Mouse (Mus musculus) monocyte, adult 5-6 weeks (primary cell): ENCODE data around the gene Ric8b. TPM values are rescaled to one million over a fixed set of nuclear protein-coding genes. Genes with fewer than 3 reads are reported as not detected.
A peak's percentile ranks its signal among the peaks of the same experiment; 100 is the strongest.

Experiments used
- ATAC-seq: fragments of 153-309, 156-312 bp; replicated peaks from 2 replicates; pipeline ENCODE4 v1.8.0; 2017; ENCODE audit warnings: mild to moderate bottlenecking; ENCODE audit not compliant: low TSS enrichment, insufficient number of reproducible peaks, severe bottlenecking, poor library complexity, low FRiP score
- total RNA-seq: library from RNA; stranded (forward); fragments of 200-1000, 200-491, 200-594 nt; gene quantifications from 3 replicates; pipeline ENCODE4 v1.2.3, GENCODE M21; 2017

The Ric8b gene
- total RNA-seq, 1 experiment from 2014 or later = 25.4 TPM

DNA sequence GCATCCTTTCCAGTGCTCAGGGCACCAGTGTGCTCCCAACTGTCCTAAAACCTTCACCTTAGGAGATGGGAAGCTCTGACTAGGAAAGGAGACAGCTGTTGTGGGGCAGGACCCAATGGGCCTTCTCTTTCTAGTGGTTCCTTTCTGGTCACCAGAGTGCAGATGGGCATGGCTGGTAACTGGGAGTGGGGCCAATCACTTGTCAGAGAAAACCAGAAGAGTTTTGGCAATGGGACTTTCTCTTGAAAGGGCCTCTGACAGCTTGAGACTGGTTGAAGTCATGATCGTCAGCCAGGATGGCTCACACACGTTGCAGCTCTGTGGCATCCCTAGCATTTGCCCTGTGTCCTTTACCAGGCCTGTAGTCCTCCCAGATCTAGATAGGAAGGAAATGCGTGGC, 9.4 kb upstream of the Ric8b start:
- no peak for ATAC-seq

DNA sequence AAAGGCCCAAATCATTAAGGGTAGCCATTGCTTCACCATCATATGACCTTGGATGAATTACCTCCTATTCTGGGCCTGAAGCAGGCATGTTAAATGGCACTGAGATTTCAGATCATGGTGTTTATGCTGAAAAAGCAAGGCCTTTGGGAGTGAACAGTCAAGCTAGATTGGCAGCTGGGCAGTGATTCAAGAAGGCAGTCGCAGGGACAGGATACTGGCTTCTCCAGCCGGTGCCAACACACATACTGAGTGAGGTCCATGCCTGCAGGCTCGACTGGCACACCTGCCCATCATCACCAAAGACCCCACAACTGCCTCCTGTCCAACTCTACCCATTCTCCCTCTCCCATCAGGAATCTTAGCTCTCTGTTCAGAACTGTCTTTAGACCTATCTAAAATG, 8.9 kb upstream of the Ric8b start:
- ATAC-seq = no peak

DNA sequence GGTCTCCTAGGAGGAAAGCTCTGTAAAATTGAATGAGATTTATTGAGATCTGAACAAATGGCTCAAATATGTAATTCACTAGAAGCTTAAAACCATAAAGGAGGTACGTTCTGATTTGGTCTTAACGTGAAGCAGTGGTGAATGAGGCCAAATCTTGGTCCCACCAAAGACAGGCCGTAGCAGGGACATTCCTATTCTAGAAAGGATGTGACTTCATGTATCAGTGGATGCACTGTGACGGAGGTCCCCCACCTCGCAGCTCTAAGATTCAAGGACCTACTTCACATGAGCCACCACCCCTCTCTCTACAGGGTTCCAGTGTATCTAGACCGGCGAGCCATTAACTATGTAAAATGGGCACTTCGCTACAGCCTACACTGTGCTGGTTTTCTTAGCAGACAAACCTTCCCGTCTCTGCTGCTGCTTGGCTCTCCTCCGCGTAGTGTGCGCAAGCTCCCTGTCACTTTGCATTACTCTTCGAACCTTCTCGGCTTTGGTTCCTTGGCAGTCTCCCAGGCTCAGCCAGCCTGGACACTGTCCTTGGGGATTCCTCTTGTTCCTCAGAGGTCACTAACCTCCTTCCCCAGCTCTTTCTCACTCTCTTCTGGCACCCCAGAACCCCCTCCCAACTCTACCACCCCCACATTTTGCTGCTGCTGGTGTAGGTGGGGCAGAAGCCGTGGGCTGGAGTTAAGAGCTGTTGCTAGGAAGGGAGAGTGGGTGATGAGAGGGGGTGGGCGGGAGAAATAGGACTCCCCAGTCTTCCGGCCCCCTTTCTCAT, 8.2 kb upstream of the Ric8b start:
- no peak for ATAC-seq

DNA sequence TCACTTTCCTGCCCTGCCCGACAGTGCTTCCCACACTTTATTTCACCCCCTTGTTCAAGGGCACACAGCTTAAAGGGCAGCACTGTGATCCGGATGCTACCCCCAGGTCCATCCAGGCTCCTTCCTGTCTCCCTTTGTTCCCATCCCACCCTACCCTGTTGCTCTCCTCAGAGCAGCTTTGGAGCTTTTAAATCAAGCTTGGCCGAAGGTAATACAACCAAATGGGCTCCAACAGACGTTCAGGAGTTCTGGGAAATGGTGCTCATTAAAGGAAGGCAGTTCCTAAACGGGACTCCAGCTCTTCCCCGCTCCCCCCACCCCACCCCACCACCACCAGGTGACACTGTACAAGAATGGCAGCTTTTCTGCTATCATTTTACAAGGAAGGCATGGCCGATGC, 7.2 kb upstream of the Ric8b start:
- no peak for ATAC-seq

DNA sequence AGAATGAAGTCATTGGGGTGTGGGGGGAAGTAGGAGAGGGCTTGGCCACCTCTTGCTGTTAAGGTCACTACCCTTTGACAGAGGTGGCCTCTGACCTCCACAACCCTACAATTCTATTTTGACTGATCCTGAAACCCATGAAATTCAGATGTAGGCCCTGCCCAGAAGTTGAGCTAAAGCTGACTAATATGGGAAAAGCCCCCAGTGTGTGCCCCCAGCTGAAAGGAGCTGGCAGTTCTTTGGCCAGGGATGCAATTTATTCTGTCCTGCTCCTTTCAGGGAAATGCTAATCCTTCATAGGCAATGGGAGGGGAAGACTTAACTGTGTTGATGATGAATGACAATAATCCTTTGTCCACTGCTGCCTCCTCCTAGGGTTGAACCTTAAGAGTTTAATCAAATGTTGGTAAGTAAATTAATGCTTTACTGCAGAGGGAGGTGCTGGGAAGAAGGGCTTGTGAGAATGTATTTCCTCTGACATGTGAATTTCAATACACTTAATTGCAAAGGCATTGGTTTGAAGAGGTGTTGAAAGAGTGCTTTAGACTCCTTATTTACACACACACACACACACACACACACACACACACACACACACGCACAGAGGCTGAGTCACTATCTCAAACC, 6.5 kb upstream of the Ric8b start:
- no peak for ATAC-seq

DNA sequence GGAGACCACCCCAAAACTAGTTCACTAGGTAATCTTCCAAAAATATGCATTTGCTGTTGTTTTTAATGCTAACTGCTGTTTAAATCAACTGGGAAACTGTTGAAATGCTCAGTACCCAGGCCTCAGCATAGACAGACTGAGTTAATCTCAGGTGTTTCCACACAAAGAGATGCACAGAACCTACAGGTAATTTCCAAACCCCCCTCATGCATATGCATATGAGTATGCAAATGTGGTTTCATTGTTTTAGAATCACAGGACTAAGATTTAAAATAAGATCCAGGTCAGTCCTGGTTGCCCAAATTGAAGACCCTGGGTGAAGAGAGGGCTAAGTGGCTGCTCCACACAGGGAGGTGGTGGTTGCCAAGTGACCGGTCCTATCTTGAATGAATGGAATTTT, 4.3 kb upstream of the Ric8b start:
- ATAC-seq = no peak

DNA sequence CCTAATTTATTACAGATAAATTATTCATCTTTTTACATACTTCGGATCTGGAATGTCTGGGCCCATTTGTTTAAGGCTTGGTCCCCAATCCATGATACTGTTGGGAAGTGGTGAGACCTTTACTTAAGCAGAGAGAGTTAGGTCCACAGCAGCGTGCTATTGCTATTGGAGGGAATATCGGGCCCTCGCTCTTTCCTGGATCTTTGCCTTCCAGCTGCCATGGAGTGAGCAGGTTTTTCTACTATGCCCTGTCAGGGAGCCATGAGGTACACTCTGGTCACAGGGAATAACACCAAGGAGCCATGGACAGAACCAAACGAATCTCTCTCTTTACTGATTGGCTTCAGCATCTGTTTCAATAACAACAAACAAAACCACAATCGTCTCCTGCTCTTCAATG, 1.9 kb upstream of the Ric8b start:
- ATAC-seq = no peak

DNA sequence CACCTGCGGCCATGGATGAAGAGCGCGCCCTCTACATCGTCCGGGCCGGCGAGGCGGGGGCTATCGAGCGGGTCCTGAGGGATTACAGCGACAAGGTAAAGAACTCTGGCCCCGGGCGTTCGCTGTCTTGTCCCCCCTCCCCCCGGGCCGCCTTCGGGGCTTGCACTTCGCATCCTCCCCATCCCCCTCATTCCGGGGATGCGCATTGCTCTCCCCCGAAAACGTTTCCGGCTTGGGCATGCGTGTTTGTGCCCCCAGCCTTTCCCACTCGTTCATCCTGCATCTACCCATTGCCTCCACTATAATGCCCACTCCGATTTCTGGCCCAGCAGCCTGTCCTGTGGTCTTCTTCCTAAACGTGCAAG, 297 bp downstream of the Ric8b start:
- no peak for ATAC-seq

DNA sequence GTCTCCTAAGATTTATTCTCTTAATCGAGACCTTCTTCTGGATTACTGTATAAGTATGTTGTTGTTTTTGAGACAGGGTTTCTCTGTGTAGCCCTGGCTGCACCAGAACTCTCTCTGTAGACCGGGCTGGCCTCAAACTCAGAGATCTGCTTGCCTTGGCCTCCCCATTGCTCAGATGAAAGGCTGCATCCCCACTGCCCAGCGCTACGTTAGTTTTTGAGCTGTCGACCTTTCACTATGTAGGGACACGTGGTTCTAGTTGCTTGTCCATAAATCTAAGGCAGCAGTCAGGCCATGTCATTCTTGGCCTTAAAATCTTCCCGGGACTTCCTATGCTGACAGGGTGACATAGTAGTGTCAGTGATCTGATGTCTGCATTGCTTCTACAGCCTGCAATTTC, 8.9 kb downstream of the Ric8b start:
- ATAC-seq = no peak

DNA sequence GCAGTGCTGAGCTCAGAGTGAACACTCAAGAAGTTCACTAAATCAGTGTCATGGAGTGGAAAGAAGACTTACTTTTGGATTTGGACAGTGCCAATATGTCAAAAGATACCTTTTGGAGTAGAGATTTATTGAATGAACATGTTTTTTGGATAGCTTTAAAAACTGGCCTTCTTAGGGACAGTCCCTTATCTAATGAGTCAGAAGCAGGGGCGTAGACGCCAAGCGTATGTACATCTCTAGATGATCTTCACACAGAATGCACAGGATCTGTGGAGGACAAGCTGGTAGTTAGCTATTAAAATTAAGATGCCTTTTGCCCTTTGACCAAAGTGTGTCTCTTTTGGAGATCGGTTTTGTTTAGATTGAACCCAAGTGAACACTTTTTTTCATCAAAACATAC, 9.5 kb downstream of the Ric8b start:
- no peak for ATAC-seq

DNA sequence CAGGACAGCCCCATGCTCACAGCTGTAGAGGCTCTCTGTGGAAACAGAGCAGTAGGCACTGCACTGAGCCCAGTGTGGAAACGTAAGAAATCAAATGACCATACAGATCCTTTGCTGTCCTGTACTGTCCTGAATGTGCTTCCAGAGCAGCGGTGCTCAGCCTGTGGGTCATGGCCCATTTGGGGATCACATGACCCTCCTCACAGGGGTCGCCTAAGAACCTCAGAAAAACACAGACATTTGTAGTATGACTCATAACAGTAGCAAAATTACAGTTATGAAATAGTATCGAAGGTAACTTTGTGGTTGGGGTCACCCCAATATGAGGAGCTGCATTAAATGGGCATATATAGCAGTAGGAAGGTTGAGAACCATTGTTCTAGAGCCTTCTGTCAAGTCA, 11.0 kb downstream of the Ric8b start:
- ATAC-seq = no peak

DNA sequence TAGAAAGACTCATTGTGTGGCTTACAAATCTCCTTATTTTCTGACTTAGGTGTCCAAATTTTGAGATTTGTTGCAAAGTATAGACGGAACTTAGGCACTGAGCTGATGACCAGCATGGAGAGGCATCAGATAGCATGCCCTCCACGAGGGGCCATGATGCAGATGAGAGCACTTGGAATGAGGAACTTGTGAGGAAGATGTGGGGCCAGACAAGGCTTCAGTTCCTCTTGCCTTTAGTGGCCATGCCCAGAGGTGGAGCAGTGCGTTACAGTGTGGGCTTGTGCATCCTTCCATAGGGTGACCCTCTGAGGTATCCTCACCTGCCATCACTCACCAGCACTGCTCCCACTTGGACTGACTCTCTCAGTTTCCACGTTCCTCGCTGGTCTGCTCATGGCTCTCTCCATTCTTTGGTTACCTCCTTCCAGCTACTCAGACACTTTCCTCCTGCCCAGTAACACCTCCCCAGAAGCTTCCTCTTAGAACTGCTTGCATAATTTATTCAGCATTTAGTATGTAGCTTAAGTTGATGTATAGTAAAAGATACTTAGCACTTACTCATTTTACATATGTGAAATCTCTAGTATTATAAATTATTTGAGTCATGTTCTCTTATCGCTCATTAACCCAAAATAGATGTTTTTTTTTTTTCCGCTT, 18.3 kb downstream of the Ric8b start:
- ATAC-seq = peak; percentile 98

DNA sequence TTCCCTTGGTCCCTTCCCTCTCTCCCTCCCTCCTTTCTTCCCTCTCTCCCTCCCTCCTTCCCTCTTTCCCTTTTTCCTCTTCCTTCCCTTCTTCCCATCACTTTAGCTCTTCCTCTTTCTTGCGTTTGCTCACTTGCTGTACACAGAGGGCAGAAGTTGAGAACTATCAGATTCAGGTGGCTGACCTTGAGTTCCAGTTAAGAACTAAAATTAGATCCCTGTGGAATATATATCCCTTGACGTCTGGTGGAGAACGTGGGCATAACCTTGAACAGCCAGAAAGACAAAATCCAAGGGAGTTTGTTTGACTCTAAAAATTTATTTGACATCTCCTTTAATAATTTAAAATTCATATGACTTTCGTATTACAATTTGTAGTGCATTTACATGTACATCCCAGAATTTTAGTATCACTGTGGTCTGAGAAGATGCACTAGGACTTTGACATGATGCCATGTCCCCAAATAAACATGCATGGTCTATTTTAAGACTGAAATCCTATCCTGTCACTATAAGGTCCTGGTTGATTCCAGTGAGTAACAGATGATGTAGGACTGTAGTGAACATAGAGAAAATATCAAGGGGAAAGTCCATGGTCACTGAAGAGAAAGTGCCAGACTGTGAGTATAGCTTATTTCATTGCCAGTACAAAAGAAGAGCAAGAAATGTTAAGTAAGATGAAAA, 19.6 kb downstream of the Ric8b start:
- no peak for ATAC-seq

DNA sequence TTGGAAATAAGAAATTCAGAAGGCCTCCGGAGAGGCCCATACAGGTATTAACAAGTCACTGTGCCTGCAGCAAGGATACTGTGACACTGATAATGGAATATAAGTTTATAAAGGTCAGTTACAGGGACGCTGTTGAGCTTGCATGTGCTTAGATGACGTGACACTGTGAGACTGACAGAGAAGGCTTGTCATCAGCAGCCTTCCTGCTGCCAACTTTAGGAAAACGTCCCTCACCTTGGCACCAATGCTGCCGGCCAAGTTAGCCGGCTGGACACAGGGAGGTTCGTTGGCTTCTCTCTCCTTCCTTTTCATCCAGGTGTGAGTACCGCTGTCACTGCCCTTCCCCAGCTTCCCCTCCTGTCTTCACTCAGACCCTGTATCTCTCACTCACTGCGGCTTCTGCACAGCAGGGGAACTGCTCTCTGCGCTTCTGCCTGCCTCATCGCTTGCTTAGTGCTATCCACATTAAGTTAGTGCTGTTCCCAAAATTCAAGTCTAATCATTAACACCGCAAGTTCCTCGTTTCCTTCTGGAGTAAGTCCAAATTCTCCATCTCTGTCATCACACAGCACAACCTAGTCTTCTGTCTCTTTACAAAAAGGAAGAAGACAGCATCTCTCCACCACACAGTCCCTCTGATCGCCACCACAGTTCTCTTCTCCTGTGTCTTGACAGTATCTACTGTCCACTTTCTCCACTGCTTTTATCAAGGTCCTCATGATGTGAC, 20.8 kb downstream of the Ric8b start:
- no peak for ATAC-seq

DNA sequence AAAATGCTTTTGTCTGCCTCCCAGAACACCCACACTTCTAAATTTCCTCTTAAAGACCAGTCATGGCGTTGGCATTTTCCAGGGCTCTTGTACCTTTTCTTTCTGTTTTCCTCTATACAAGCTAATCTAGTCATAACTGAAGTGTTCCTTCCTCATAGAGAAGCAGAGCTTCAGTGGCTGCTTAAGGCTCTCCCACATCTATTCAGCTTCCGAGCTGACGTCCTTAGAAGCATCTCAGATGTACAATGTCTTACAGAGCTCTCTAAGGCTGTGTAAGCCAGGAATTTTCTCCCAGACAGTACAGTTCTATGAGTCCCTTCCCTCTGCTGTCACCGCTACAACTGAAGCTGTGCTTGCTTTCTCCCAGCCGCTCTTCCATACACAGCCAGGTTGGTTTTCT, 21.5 kb downstream of the Ric8b start:
- no peak for ATAC-seq

DNA sequence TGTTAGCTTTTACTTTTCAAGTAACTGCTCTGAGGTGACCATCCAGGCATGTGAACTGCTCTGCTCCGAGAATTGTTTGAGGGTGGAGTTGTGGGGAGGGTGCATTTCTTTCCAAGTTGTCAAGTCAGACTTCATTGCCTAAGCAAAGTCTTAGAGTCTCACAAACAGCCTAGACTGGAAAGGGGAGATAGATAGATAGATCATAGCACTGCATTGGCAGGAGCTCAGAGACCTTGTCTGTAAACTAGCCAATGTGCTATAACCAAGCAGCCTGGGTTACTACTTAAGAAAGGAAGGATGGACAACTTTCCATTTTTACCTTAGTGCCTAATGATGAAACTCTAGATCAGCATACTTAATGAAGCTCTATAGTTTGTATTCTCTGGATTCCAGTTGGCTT, 22.9 kb downstream of the Ric8b start:
- ATAC-seq = no peak

DNA sequence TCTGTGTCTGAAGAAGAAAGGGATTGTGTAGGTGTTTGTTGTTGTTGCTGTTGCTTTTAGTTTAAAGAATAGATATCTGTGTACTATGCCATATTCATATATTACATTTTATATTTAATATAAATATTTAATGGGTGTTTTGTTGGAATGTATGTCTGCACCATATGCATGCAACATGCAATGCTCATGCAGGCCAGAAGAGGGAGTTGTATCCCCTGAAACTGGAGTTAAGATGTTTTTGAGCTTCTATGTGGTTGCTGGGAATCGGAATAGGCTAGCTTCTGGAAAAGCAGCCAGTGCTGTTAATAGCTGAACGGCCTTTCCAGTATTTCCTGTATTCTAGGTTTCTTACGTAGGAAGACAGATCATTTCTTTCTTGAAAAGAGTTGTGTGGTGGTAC, 28.3 kb downstream of the Ric8b start:
- ATAC-seq = no peak

DNA sequence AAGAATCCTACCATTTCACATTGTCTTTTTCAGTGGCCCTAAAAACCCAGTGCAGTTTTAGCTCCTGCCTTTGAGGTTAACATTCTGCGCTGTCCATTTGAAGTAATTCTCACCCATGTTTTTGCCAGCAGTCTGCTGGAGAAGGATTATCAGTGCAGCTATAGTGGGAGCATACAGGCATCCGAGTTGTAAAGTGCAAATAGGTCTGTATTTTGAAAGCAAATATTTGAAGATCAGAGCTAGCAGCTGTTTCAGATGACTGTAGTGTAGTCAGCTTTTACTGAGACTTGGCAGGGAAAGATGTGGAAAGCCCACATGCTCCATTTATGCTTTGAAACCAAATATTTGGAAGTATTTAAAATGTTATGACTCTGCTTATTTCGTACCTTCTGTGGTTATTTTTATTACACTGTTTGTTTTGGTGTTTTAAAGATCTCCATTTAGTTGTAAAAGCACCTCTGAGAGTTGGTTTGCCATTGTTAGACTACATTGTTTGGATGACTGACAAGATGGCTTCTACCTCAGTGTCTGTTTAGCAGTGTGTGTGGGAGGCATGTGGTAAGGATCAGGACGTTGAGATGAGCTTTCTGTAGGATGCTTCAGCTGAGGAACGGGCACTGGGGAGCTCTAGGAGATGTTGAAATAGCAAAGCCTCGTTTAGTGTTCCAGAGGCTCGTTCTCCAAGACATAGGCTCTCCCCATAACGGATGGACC, 31.7 kb downstream of the Ric8b start:
- ATAC-seq = no peak

DNA sequence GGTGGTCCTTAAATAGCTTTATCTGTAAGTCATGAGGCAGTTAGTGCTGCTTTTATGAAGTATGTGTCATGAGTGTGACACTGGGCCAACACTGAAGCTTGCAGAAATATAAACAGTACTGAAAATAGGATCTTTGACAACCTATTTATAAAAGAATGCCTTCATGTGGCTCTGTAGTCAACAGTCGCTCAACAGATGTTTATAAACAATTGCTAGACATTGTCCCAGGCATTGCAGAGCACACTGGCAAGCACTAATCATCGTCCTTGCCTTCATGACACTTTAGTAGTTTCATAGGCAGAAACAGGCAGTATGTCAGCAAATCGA, 32.2 kb downstream of the Ric8b start:
- no peak for ATAC-seq
